Mouse (Mus musculus): ENCODE data around the gene Diexf.

Diexf gene

DNA sequence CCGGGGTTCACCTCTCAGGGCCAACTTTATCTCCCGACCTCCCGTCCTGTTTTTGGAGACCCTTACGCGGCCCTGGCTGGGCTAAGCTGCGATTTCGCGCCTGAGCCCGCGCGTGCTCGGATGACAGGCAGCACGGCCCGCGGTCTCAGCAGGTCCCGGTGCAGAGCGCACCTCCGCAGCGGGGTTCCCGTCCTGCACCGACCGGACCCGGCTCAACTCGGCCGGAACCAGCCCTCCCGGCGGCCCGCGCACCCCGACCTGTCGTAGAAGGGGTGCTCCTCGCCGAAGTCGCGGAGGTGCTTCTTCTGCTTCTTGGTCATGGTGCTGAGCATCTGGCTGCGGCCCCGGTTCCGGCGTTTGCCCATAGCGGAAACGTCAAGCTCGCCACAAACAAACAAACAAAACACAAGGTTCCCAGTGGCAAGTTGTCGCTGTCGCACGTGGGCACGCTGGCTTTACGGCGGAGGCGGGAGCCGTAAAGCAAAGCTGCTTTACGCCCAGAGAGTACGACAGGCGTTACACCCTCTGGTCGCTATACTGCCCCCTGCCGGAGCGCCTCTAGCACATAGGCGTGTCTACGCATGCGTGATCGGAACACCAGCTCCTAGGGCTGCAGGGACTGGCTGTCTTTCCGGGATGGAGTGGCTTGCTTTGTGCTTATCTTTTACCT is at the start of gene Diexf:
Gene Diexf, minus strand, starts transcription at position 487 of the 670 bp plus-strand sequence.
- in situ Hi-C loops (cut with MboI, MseI) = no loop called here

DNA sequence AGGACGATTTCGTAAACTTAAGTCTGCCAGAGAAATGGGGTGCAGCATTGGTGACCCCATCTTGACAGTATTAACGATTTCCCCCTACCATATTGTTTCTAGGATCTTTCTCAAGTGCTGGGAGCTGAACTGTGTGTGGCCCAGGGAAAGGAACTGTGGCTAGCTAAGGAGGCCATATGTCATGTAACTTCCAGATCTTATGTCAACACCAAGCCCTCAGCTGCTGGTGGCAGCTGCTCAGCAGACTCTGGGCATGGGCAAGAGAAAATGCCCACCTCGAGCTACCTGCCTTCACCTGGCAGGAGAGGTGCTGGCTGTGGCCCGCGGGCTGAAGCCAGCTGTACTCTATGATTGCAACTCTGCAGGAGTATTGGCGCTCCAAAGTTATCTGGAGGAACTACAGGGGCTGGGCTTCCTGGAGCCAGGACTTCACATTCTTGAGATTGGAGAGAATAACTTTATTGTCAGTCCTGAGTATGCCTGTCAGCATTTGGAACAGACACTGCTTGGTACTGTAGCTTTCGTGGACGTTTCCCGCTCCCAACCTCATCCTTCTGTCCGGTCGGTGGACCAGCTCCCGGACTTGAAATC is 44.2 kb upstream of the Diexf start:
- in situ Hi-C loops (cut with MboI, MseI) = no loop called here

DNA sequence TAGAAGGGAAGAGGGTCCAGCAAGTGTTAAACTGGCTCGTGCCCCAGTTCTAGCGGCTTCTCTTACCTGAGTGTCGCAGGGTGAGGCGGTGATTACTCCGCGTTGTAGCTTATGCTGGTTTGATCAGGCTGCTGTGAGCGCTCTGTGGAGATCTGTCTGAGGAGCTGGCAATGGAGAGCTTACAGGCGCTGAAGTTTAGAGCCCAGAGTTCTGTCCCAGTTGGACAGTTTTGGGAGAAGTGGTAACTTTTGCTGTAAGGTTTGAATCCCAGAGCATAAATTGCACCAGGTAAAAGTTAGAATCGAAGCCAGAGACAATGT is 43.7 kb upstream of the Diexf start:
- in situ Hi-C loops (cut with MboI, MseI) = no loop called here

DNA sequence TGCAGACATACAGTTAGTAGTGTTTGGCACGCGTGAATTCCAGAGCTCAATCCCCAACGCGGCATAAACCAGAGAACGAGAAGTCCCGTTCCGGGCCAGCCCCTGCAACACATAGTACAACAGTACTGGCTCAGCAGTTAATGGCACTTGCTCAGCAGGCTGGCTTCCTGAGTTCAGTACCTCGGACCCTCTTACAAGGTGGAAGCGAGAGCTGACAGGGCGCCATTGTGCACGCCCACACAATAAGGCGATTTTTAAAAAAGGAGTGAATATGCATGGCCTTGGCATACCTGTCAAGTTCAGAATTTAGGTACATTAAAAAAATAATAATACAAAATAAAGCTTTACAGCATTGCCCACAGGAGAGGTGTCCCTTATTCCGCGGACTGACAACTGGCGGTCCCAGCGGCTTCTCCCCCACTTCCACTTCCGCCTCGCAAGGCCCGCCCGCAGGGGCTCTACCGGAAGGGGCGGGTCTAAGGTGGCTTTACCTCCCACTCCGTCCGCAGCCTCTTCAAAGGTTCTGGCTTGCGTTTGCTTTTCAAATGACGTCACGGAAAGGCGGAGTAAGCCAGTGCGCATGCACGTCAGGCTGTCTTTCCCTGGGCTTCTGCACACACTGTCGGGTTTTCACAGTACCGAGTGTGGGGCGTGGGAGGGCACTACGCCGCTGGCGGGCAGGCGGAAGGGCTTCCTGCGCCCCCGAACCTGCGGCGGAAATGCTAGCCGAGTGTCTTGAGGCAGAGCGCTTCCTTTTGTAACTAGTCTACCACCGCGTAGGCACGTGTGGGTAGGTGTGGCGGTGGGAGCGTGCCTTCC is 43.1 kb upstream of the Diexf start:
- in situ Hi-C loops (cut with MboI, MseI) = no loop called here

DNA sequence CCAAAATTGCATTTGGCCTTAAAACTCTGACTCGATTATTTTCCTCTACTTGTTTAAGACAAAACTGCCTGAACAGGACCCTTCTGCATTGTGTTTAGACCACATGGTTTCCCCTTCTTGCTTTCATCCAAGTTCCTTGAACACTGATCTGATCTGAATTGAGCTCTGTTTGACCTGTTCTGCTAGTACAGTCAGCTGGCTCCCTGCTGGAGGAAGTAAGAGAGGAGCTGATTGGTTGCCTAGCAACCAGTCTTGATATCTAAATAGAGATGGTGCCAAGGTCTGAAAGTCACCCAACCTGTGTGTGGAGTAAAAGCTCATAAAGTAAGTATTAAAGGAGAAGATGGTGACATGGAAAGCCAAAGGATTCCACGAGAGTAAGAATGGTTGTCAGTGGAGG is 39.8 kb upstream of the Diexf start:
- in situ Hi-C loops (cut with MboI, MseI) = no loop called here

DNA sequence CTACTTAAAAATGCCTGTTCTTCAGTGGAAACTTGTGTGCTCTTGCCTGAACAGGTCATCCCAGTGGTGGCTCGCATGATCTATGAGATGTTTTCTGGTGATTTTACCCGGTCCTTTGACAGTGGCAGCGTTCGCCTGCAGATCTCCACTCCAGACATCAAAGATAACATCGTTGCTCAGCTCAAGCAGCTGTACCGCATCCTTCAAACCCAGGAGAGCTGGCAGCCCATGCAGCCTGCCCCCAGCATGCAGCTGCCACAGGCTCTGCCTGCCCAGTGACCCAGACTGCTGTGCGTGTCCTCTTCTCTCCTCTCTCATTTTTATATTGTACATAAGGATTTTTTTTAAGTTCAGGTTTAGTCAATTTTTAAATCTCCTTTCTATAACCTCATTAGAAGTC is 39.2 kb upstream of the Diexf start:
- in situ Hi-C loops (cut with MboI, MseI) = no loop called here

DNA sequence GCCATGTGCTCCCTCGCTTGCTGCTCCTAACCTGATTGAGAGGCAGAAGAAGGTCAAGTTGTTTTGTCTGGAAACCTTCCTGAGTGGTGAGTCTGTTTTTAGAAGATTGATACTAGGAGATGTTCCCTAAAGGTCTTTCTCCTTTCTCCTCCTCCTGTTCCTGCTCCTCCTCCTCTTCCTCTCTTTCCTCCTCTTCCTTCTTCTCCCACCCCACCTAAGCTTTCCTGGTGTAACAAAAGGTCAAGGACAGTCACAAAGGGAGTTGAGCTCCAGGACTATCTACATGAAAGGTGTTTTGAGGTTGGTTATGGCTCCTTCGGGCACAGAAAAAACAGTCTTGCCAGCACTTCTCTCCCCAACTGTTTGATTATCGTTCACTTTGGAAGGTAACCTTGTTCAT is 37.7 kb upstream of the Diexf start, which contains the start of gene A130010J15Rik:
Gene A130010J15Rik, plus strand, starts transcription at position 301 of the 400 bp plus-strand sequence.
- in situ Hi-C loops (cut with MboI, MseI) = no loop called here

DNA sequence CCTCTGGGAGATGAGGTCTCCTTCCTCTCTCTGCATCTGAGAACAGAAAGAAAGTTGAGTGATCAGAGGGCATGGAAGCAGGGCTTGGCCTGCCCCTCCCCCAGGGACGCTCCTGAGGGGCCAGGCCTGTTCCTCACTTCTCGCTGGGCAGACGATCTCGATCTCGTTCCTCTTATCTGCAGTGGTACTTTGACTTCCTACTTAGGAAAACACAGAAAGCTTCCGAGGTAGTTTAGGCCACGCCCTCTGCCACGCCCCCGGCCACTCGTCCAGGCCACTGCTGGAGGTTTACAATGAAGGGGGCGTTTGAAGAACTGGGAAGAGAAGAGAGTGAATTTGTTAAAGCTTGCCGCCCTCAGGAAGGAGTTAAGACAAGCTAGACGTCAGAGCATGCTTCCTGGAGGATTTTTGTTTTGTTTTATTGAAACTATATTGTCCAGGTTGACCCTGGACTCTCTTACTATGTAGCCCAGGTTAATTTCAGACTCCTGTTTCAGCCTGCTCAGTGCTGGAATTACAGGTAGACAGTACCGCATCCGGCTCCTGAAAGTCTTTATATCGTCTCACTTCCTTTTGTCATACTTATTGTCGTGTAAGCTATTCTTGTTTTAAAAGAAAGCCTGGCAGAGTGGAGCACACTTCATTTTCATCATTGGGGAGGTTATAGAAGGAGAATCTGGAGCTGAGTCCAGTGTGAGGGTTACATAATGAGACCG is 30.4 kb upstream of the Diexf start:
- in situ Hi-C loops (cut with MboI, MseI) = no loop called here

DNA sequence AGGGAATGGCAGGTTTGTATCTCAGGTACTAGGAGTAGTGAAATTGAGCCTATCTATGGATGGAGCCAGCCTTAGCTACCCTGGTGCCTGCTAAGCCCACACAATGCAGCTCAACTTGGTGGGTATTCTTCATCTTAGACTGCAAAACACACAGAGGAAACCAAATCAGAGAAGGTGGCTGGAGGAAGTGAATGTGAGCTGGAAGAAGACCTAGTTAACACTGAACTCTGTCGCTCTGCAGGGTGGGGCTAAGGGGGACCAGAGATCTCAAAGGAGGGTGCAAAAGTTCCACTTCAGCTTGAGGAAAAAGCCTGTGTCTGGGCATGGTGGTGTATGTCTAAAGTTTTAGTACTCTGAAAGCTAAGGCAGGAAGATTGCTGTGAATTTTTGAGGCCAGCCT is 29.5 kb upstream of the Diexf start:
- in situ Hi-C loops (cut with MboI, MseI) = no loop called here

DNA sequence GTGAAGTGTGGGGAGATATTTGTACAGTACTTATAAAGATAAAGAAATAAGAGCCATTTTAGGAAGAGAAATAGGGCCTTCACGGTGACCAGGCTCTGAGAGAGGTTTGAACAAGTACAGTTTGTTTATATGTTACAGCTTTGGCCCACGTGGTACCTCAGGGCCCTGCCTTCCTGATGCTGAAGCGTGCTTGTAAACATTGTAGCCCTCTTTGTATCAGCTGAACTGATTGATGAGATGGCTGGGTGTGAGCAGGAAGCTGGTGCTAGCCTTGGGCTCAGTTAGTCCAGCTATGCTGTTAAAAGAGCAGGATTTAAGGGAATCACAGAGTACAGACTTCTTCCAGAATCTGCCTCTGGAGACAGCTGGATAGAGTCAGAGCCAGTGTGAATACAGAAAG is 29.1 kb upstream of the Diexf start:
- in situ Hi-C loops (cut with MboI, MseI) = no loop called here

DNA sequence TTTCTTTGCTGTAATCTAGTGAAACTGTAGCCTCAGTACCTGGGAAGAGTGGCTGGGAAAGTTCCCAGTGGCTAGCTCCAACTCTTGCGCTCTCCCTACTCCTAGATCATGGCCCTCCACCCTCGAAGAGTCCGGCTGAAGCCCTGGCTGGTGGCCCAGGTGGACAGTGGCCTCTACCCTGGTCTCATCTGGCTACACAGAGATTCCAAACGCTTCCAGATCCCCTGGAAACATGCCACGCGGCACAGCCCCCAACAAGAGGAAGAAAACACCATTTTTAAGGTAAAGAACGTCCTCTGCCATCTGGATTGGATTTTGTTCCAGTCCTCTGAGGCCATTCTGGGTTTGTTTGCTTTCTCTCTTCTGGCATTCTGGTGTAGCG is 27.0 kb upstream of the Diexf start:
- in situ Hi-C loops (cut with MboI, MseI) = no loop called here

DNA sequence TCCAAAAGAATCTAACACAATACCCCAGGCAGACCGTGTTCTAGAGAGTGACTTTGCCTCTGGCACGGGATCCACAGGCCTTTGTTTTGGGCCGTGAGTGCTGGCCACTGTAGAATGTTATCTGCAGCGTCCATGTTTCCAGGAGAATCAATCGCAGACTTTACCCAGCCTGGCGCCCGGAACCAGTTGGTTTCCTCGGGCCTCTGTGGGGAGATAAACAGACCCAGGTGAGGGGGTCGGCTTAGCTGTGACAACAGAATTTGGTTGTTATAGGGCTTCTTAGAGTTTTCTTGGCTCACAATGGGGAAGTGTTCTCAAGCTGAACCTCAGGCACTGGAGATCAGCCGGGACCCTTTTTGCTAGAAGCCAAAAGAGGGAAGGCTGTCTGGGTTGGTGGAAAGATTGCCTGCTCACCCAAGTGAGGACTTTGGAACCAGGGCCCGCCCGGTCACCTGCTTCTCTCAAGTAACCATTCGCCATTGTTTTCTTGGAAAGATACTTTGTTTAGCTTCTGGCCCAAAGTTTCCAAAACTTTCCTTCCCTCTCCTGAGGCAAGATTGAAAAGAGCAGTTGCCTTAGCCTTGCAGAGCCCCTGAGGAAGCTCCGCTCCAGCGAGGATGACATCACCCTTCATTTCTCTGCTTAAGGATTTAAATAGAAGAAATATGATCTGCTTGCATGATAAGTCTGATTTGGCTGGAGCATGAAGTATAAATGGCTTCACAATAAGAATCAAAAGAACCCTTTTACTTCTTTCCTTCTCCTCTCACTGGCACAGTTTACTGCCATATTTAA is 26.4 kb upstream of the Diexf start:
- in situ Hi-C loops (cut with MboI, MseI) = no loop called here

DNA sequence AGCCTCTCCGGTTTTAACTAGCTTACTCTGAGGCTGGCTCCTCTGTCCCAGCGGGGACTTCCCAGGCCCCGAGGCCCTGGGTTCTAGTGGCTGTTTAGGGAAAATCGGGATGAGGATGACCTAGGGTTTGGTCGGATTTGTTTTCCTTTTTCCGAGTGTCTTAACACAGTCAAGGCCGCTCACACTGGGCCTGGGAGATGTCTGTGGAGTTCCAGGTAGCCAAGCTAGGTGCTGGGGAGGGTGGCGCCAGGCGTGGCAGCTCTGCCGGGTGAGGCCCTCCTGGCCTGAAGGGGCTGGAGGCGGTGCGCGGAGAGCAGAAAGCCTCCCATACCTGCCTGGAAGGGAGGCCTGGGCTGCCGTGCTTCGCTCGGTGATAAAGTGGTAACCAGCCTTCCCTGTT is 23.5 kb upstream of the Diexf start:
- in situ Hi-C loops (cut with MboI, MseI) = no loop called here

DNA sequence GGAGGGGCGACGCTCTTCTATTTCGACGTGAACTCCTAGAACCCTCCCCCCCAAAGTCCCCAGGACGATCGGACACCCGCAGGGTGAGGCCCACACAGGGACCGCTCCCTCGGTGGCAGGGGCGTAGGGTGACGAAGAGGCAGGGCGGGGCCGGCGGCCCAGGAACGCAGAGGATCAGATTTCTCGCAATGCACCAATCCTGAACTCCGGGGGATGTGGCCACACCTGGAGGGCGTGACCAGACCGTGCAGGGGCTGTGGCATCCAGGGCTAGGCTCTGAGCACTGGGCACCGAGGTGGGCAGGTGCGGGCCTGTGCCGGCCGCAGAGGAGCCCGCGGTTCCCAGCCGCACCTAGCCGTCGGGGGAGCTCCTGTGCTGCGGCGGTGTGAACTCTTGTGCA is 22.8 kb upstream of the Diexf start, which contains the start of gene Irf6:
Gene Irf6, plus strand, starts transcription at position 240 of the 400 bp plus-strand sequence.
- in situ Hi-C loops (cut with MboI, MseI) = no loop called here

DNA sequence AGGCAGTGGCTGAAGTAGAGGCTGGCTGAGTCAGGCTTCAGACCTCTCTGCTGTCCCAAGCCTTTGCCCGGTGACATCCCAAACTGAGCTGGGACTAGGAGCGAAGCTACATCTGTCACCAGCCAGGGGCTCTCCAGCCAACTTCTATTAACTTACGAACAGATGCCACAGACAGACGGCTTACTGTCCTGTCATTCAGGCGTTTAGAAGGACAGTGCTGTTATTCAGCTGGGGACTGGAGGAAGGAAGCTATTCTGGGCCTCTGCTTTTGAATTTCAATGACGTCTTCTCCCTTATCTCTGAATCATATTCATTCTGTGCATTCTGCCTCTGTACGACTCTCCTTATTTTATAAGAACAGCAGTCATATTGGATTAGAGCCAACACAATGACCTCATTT is 21.1 kb upstream of the Diexf start:
- in situ Hi-C loops (cut with MboI, MseI) = no loop called here

DNA sequence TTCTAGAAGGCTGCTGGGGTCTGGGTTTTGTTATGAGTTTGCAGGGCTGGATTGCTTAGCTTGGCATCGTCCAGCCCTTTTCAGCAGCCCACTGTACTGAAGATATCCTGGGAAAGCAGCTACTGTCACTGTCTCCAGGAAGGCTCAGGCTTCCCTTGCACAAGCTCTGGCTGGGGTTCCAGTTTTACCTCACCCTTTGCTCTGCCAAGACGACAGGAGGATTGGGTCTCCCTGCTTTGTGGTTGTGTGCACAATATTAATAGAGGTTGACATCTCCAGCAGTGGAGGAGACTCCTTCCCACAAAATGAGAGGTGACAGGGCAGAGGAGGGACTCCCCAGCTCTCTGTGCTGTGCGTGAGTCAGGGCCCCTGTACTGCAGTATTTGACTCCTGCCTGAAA is 19.2 kb upstream of the Diexf start:
- in situ Hi-C loops (cut with MboI, MseI) = no loop called here

DNA sequence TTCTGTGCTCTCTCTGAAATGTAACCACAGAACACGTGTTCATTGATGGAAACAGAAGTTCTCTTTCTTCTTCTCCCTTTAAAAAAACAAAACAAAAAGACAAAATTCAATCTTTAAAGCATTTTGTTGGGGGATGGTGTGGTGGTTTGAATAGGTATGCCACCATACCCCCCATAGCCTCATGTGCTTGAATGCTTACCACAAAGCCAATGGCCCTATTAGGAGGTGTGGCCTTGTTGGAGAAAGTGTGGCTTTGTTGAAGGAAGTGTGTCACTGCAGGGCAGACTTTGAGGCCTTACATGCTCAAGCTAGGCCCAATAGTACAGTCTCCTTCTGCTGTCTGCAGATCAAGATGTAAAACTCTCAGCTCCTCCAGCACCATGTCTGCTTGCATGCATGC is 16.3 kb upstream of the Diexf start:
- in situ Hi-C loops (cut with MboI, MseI) = no loop called here

DNA sequence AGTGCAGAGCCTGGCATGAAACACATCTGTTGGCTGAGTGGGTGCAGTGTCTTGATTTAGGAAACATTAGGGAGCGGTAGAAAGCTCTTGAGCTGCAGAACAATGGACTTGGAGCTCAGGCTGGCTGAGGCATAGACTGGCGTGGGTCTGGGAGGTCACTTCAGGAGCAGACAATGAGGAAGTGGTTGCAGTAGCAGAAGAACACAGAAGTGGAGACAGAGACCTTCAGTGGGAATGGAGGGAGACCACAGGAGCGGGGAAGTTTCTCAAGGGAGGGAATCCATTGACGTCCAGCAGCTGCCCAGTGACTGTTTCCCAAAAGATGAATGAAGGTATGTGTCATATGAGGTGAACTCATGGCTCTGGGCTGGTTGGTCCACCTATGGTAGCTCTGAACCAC is 15.0 kb upstream of the Diexf start:
- in situ Hi-C loops (cut with MboI, MseI) = no loop called here

DNA sequence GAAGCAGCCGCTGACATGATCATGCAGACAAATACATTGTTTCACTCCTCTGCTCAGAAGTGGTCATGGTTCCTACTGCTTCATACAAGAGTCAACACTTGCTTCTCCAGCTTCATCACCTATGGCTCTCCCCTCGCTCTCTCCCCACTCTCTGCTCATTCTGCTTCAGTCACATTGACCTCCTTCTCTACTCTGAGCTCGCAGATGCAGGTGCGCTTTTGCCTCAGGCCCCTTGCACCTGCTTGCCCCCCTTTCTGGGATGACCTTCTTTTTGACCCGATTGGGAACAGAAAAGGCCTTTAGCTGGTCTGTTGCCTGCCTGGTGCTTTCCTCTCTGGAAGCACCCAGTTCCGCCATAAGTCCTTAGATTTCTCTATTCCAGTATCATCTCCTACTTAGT is 14.4 kb upstream of the Diexf start:
- in situ Hi-C loops (cut with MboI, MseI) = no loop called here

DNA sequence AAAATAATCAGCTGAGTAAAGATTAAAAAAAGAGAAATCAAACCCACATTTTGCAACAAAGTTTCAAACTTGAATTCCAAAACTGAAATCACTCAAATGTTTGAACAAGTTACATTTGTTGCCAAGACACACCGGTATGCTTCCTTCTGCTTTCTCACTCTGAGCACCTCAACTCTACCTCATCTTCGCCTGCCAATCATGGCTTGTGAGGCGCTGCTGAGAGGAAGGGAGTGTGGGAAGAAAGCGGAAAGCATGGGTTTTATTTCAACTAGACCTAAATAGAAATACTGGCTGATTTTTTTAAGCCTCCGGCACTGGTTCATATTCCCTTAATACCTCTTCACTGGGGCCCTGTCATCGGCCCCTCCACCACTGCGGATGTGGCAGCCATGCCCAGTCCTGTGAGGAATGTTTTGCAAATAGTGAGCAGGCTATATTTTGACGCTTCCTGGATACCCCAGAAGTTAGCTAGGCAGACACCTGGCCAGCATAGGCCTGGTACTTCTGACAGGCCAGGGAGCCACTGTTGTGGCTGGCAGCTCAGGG is 12.5 kb upstream of the Diexf start:
- in situ Hi-C loops (cut with MboI, MseI) = no loop called here

DNA sequence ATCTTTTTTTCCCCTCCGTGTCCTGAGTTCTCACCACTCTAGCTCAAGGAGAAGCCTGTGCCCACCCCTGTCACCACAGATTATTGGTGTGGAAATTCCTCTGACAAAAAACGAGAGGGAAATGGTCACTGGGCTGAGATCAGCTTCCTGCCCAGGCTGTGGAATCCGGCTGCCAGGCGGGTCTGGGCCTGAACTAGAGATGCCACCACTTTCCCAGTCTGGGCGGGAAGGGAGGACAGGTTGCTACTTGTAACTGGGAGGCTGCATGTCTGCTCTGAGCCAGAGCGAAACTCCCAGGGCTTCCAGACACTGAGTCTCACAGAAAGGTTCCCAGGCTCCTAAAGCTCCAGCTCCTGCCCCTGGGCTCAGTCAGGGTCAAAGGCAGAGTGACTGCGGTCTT is 11.0 kb upstream of the Diexf start:
- in situ Hi-C loops (cut with MboI, MseI) = no loop called here
